Mouse (Mus musculus) heart, adult 2 months (tissue): ENCODE measurements around the gene Itgb5.

Experiments used
- CTCF ChIP-seq: fragments of 200-600 bp; IDR thresholded peaks from 2 replicates; pipeline ENCODE4 v1.8.1; 2022; ENCODE audit warnings: antibody characterized with exemption, mild to moderate bottlenecking, moderate library complexity
- EP300 ChIP-seq: fragments of 200-500 bp; IDR thresholded peaks from 2 replicates; pipeline ENCODE4 v1.6.1; 2011; ENCODE audit warnings: low read depth, low read length, control low read depth; ENCODE audit not compliant: insufficient read depth
- POLR2A ChIP-seq: fragments of 200-500 bp; IDR thresholded peaks from 2 replicates; pipeline ENCODE4 v1.6.1; 2011; ENCODE audit warnings: mild to moderate bottlenecking, low read depth, low read length, control low read depth; ENCODE audit not compliant: insufficient read depth

DNA sequence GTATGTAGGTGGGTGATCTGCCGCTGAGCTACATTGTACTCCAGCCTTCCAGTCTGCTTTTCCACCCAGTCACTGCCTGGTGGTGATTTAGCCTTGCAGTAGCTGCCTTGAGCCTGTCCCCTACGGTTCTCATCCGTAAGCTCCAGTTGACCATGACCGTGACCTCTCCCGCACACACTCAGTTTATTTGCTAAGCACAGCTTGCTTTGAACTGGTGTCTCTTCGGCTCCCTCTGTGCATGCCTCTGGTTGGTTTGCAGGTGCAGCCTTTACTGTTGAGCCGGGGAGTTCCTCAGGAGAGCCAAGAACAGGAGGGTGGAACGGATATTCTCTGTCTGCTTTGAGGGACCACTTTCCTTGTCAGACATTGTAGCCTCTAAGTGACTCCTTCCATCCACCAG is 61.6 kb downstream of the Itgb5 start:
- TF ChIP-seq CTCF (no peak), EP300 (no peak), POLR2A (no peak)
